Mouse (Mus musculus): ENCODE measurements around the gene Ndrg4.
"Not testable (repeated sequence)": the region's sequence is repeated elsewhere in the genome, so short reads cannot be mapped to it uniquely, and the experiment has no call there.

Gene Ndrg4

GRCm38 (mm10) chr8:95676631-95677030, at the start of gene Ndrg4:
TSS of gene Ndrg4 (plus strand) at chr8:95676980.
- DNase-seq: no peak

DNA sequence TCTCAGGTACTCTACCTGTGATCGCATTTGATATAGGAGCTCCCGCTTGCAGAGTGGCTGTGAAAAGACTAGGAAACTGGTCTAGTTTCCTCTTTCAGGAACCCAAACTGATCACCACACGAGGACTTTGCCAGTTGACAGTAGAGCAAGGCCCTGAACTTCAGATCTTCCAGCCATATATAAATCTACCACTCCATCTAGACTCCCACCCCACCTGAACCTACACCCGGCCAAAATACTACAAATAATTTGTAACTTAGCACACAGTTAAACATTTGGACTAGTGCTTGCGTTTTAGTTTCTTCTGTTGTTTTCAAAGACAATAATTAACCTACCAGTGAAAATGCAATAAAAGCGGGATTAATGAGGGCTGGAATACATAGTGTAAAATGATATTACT, 43.9 kb upstream of the Ndrg4 start:
- DNase-seq: no peak

- DNase-seq: peak; percentile 95
These were observed 43.3 kb upstream of the Ndrg4 start, which contains the start of gene Gins3 for GRCm38 (mm10) chr8:95633262-95634062. TSS of gene Gins3 (plus strand) at chr8:95633453.

GRCm38 (mm10) chr8:95634063-95634340, 42.8 kb upstream of the Ndrg4 start:
- DNase-seq: no peak

DNA sequence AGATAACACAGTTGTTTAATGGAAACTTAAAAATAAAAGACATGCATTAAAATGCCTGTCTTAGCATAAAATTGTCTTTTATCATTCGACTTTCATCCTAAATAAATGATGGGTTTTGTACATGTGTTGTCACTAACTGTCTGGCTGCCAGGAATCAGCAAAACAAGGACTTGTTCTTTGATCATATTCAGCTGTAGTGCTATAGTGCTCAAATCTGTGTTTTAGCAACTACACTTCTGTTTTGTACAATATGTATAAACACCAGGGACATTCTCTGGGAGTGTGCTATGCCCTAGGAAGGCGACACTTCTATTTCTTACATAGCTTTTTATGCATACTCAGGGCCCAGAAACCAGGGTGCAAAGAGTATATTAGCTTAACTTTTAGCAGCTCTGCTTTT, 31.8 kb upstream of the Ndrg4 start:
- no peak for DNase-seq

DNA sequence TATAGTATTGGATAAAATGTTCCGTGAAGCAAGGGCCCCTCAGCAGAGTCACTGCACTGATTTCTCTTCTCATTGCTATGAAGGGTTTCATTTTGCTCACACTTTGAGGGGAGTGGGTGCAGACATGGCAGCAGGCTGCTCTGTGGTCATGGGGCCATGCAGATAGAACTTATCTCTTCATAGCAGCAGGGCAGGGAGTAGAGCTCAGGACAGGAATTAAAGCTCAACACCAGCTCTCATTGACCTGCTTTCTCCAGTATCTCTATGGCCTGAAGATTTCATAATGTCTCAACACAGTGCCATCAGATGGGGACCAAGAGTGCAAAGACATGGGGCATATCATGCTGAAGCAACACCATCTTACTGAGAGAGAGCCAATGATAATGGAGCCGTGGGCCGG, 28.5 kb upstream of the Ndrg4 start:
- no peak for DNase-seq

DNA sequence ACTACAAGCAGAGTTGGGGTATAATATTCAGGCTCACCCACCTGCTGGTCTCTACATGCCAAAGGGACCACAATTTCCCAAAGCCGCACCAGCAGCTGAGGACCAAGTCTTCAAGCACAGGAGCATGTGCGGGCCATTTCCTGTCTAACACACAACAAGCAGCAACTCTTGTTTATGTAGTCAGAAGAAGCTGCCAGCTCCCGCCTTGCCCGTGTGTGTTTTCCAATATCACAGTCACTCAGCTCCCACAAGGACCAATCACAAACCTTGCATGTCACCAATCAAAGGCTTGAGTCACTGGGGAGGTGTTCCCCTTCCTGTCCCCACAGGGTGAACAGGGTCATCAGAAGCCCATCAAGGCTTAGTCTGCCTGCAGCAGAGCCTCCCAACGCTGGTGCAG, 23.4 kb upstream of the Ndrg4 start:
- DNase-seq: peak; percentile 23 to 55

- no peak for DNase-seq
These were observed 20.9 kb upstream of the Ndrg4 start for GRCm38 (mm10) chr8:95655831-95656230.

- no peak for DNase-seq
These were observed 20.3 kb upstream of the Ndrg4 start for GRCm38 (mm10) chr8:95656316-95657002.

DNA sequence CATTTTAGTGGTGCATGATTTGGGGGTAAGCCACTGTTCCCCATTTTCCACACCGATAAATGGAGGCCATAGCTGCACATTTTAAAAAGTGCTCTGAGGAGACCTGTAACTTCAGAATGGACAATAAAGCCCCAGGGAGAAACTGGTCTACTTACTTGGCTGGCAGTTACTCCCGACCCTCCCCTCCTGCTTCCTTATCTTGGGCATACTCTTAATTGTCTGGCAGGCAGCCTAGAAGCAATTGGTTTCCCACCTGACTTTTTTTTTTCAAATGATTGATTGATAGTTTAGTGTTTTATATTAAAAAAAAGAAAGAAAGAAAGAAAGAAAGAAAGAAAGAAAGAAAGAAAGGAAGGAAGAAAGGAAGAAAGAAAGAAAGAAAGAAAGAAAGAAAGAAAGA, 19.3 kb upstream of the Ndrg4 start:
- DNase-seq: no peak

DNA sequence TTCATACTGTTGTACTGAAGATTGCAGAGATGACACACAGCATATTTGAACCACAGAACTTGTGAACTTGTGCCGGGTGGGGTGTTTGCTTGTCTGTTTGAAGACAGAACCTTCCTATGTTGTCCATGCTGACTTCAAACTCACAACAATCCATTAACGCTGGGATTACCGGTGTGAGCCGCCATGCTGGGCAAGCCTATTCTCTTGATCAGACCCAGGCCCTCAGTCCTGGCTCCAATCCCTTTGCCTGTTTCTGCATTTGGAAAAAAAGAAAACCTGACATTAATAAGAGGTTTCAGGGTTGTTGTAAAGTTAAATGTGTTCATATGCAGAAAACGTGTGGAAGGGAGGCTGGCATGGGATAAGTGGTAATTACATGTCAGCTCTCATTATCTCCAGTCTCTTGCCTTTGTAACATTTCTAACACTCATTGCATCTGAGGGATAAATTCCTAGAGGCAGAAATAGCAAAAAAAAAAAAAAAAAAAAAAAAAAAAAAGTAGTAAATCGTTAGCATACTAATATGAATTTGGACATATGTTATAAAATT, 16.4 kb upstream of the Ndrg4 start:
- no peak for DNase-seq

GRCm38 (mm10) chr8:95661085-95661484, 15.7 kb upstream of the Ndrg4 start:
- no peak for DNase-seq

- DNase-seq: no peak
These were observed 15.2 kb upstream of the Ndrg4 start for GRCm38 (mm10) chr8:95661575-95661974.

DNA sequence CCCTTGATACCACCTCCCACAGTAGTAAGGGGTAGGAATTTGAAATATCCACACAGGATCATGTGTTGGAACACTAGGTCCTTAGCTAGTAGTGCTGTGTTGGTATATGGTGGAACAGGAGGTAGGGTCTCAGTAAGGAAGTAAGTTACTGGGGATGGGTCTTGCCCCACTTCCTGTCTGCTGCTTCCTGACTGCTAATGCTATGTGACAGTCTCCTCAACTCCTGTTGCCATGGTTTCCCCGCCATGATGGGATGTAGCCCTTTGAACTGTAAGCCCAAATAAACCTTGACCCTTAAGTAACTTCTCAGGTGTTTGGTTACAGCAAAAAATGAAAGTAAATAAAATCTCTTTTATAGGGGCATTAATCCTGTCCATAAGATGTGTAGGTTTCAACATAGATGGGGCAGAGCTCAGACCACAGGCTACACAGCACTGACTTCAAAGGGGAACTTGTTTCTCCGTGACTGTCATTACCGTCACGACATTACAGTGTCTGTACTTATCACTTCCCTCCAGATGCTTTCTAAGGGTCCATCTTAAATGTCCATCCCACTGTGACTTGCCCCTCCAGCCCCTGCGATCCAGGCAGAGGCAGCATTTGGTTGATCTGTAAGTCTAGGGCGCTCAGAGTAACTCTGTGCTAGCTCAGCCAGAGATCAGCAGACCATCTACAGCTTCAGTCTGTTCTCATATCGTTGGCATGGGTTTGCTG, 13.7 kb upstream of the Ndrg4 start:
- DNase-seq: no peak

DNA sequence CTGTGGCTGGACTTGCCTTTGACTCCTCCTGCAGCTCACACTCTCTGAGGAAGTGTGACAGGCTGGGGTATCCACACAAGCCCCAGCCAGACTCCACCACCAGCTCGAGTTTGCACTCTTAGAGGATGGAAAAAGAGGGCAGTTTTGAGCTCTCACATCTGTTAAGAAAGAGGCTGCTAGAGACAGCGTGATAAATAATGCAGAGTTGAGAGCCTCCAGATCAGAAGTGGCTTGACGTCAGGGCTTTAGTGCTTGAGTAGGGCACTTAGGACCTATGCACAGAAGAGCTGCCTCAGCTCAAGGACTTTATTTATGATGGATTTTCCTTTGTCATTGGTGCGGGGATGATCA, 13.2 kb upstream of the Ndrg4 start:
- DNase-seq: peak; percentile 7 to 48

GRCm38 (mm10) chr8:95665813-95666452, 10.8 kb upstream of the Ndrg4 start:
- not testable (repeated sequence) for DNase-seq

- DNase-seq: peak in 1 of 2 experiments; percentile 14
These were observed 8.4 kb upstream of the Ndrg4 start for GRCm38 (mm10) chr8:95668163-95668958.

DNA sequence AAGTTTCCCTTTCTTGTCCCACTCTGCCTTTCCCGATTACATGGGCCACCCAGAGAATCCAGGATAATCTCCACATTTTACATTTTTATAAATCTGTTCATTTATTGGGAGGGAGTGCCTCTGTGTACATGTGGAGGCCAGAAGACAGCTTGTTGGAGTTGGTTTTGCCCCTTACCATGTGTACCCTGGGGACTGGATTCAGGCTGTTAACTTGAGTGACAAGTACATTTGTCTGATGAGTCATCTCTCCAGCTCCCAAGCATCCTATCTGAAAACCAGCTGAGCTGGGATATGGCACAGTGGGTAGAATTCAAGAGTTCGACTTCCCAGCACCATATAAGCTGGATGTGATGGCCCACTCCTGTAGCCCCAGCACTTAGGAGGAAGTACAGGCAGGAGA, 6.8 kb upstream of the Ndrg4 start:
- DNase-seq: peak in 1 of 2 experiments; percentile 8

GRCm38 (mm10) chr8:95671861-95672260, 4.9 kb upstream of the Ndrg4 start:
- DNase-seq: no peak

- DNase-seq: no peak
These were observed 4.0 kb upstream of the Ndrg4 start for GRCm38 (mm10) chr8:95672811-95673210.

DNA sequence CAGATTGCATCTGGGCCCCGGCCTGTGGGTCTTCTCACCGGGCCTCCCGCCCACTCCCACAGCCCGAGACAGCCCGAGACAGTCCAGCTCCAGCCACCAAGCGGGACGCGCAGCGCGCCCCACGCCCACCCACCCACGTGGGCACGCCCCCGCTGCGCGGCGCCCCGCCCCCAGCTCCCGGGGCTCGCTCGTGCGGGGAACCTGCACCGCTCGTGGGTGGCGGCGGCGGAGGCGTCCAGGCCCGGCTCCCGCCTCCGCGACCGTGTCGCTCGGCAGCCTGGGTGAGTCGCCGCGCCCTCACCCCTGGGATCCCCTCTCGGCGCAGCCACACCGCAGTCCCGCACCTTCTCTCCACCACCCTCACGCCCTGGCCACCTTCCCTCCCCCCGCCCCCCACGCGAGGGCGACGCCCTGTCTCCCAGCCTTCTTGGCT, 827 bp downstream of the Ndrg4 start:
- DNase-seq: peak in 1 of 2 experiments; percentile 7

DNA sequence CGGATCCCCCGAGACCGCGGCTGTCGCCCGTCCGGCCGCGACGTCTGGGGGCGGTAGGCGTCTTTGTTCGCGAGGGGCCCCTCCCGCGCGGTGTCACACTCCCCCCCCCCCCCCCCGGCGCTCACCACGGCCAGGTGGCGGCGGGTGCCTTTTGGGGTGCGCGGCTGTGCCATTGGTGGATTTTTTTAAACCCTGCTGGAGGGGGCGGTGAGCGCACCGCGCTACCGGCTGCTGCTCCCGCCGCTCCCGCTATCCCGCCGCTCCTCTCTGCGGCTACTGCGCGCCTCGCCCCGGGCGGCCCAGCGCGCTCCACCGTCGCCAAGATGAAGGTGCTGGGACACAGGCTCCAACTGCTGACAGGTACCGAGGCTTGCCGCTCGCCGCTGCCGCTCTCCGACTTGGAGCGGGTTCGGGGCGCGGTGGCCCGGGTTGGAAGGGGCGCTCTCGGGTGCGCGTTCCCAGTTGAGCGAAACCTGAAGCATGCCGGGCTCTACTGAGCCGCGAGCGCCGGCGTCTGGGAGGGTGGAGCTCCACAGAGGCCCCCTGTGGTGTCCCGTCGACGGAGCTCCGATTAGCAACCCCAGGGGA, 1.3 kb downstream of the Ndrg4 start:
- DNase-seq: peak in 1 of 2 experiments; percentile 6

Data from lung, postnatal 4 days (tissue).